Mouse (Mus musculus) ES-Bruce4 (cell line): ENCODE results near the gene Acsl4.

Source experiments
- CTCF ChIP-seq: IDR thresholded peaks from one replicate; pipeline ENCODE4 v1.8.1; 2011; ENCODE audit warnings: low read depth, low read length
- EP300 ChIP-seq: IDR thresholded peaks from 2 replicates; pipeline ENCODE4 v1.6.1; 2011; ENCODE audit warnings: low read depth, low read length; ENCODE audit not compliant: insufficient read depth
- POLR2A ChIP-seq: IDR thresholded peaks from one replicate; pipeline ENCODE4 v1.8.1; 2011; ENCODE audit warnings: low read length; ENCODE audit not compliant: insufficient read depth

- TF ChIP-seq POLR2A (no peak), CTCF (no peak), EP300 (no peak)
Measured at GRCm38 (mm10) chrX:142389581-142390159, 665 bp downstream of the Acsl4 start.
